Mouse (Mus musculus) midbrain, embryonic 10.5 days (tissue): Measurements from ENCODE around the gene Isyna1. TPM values are rescaled to one million over a fixed set of nuclear protein-coding genes. Genes with fewer than 3 reads are reported as not detected.

Experiments
- DNase-seq: peaks from one replicate; pipeline ENCODE4 v3.0.0-alpha.2; 2017; ENCODE audit warnings: low spot score
- H3K27ac ChIP-seq: fragments of 300-500 bp; sonication (generic); replicated peaks from 2 replicates; pipeline ENCODE4 v1.5.1; 2016; ENCODE audit warnings: mild to moderate bottlenecking
- H3K27me3 ChIP-seq: fragments of 300-500 bp; sonication (generic); 2 replicates; pipeline ENCODE4 v1.6.1; 2016; ENCODE audit warnings: low read depth, mild to moderate bottlenecking; ENCODE audit not compliant: poor library complexity, severe bottlenecking
- H3K36me3 ChIP-seq: fragments of 300-500 bp; sonication (generic); 2 replicates; pipeline ENCODE4 v1.6.1; 2016; ENCODE audit warnings: mild to moderate bottlenecking, moderate library complexity
- H3K4me1 ChIP-seq: fragments of 300-500 bp; sonication (generic); 2 replicates; pipeline ENCODE4 v1.6.1; 2016
- H3K4me3 ChIP-seq: fragments of 300-500 bp; sonication (generic); 2 replicates; pipeline ENCODE4 v1.5.1; 2016; ENCODE audit warnings: mild to moderate bottlenecking, moderate library complexity
- H3K9me3 ChIP-seq: fragments of 300-500 bp; sonication (generic); replicated peaks from 2 replicates; pipeline ENCODE4 v1.6.1; 2016; ENCODE audit warnings: mild to moderate bottlenecking
- WGBS: fragments of 180-500 bp; shearing (Covaris S2); methylation state at CpG from one replicate; pipeline ENCODE4 v1.1.7; 2016; 5-methylcytosine and 5-hydroxymethylcytosine counted together
- polyA plus RNA-seq: library from polyadenylated mRNA; unstranded; fragments of >200 nt; fragmentation: Nextera tagmentation; extraction: Ambion mirVana; gene quantifications from 2 replicates; pipeline ENCODE4 v1.2.1, GENCODE M21; 2016

Isyna1 gene
- polyA plus RNA-seq, 1 experiment from 2014 or later, result 137 TPM

- Histone ChIP-seq H3K27ac (peak overlapping the region; percentile 88), H3K4me3 (peak overlapping the region; percentile 61; the same call in 1 of the 2 replicates), H3K9me3 (peaks cover 7% of the 10 kb centered on the region), H3K4me1 (peaks cover 84% of the 10 kb centered on the region), H3K36me3 (peaks cover 44% of the 10 kb centered on the region), H3K27me3 (peaks cover 60% of the 10 kb centered on the region)
- 80% methylated on average over 12 of the region's 12 CpGs for WGBS
- no peak for DNase-seq
Observed at GRCm38 (mm10) chr8:70599507-70600290, 5.5 kb downstream of the Isyna1 start.

- peak; percentile 71 for DNase-seq
- peaks cover 7% of the 10 kb centered on the region for H3K9me3 ChIP-seq
- WGBS, result 17% methylated on average over 10 of the region's 10 CpGs
- peaks cover 81% of the 10 kb centered on the region for H3K4me1 ChIP-seq
- peak overlapping the region; percentile 48 for H3K4me3 ChIP-seq
- H3K36me3 ChIP-seq, result peaks cover 43% of the 10 kb centered on the region
- H3K27me3 ChIP-seq, result peaks cover 53% of the 10 kb centered on the region
- H3K27ac ChIP-seq, result peak overlapping the region; percentile 88
Observed at GRCm38 (mm10) chr8:70600473-70601270, 6.5 kb downstream of the Isyna1 start.

GRCm38 (mm10) chr8:70601271-70601649 is 7.1 kb downstream of the Isyna1 start:
- Histone ChIP-seq H3K36me3 (peaks cover 38% of the 10 kb centered on the region), H3K27me3 (peaks cover 47% of the 10 kb centered on the region), H3K27ac (peak overlapping the region; percentile 88), H3K4me3 (peak overlapping the region; percentile 48), H3K4me1 (peaks cover 82% of the 10 kb centered on the region), H3K9me3 (peaks cover 7% of the 10 kb centered on the region)
- peak; percentile 97 for DNase-seq
- WGBS, result under 1% methylated on average over 25 of the region's 26 CpGs

GRCm38 (mm10) chr8:70602139-70602811 is 8.1 kb downstream of the Isyna1 start:
- H3K27ac ChIP-seq, result peak overlapping the region; percentile 88
- H3K27me3 ChIP-seq, result peaks cover 43% of the 10 kb centered on the region
- no peak overlapping the region for H3K4me3 ChIP-seq
- 92% methylated on average over 13 of the region's 13 CpGs for WGBS
- DNase-seq, result no peak
- H3K9me3 ChIP-seq, result peaks cover 7% of the 10 kb centered on the region
- H3K4me1 ChIP-seq, result peaks cover 82% of the 10 kb centered on the region
- H3K36me3 ChIP-seq, result peaks cover 27% of the 10 kb centered on the region

- Histone ChIP-seq H3K27ac (peak overlapping the region; percentile 59), H3K9me3 (peaks cover 7% of the 10 kb centered on the region), H3K4me1 (peaks cover 82% of the 10 kb centered on the region), H3K4me3 (no peak overlapping the region), H3K27me3 (peaks cover 38% of the 10 kb centered on the region), H3K36me3 (peaks cover 24% of the 10 kb centered on the region)
- 89% methylated on average over 7 of the region's 7 CpGs for WGBS
- no peak for DNase-seq
Observed at GRCm38 (mm10) chr8:70604558-70604957, 10.4 kb downstream of the Isyna1 start.

GRCm38 (mm10) chr8:70605871-70606779 is 12.0 kb downstream of the Isyna1 start:
- H3K27me3 ChIP-seq, result peaks cover 31% of the 10 kb centered on the region
- H3K4me3 ChIP-seq, result peak overlapping the region; percentile 76; the same call in 1 of the 2 replicates
- H3K4me1 ChIP-seq, result peaks cover 82% of the 10 kb centered on the region
- no peak overlapping the region for H3K27ac ChIP-seq
- peaks cover 7% of the 10 kb centered on the region for H3K9me3 ChIP-seq
- no peak for DNase-seq
- 89% methylated on average over 9 of the region's 9 CpGs for WGBS
- peaks cover 23% of the 10 kb centered on the region for H3K36me3 ChIP-seq

GRCm38 (mm10) chr8:70606780-70607602 is 12.8 kb downstream of the Isyna1 start:
- 70% methylated on average over 18 of the region's 18 CpGs for WGBS
- Histone ChIP-seq H3K36me3 (peaks cover 19% of the 10 kb centered on the region), H3K4me3 (peak overlapping the region; percentile 76), H3K9me3 (peaks cover 3% of the 10 kb centered on the region), H3K27ac (peak overlapping the region; percentile 92; the same call in 1 of the 2 replicates), H3K27me3 (peaks cover 31% of the 10 kb centered on the region), H3K4me1 (peaks cover 82% of the 10 kb centered on the region)
- DNase-seq, result no peak

GRCm38 (mm10) chr8:70607603-70607897 is 13.4 kb downstream of the Isyna1 start:
- DNase-seq, result no peak
- Histone ChIP-seq H3K4me3 (peak overlapping the region; percentile 76), H3K27ac (peak overlapping the region; percentile 92), H3K4me1 (peaks cover 81% of the 10 kb centered on the region), H3K36me3 (peaks cover 14% of the 10 kb centered on the region), H3K27me3 (peaks cover 31% of the 10 kb centered on the region), H3K9me3 (no peaks in the 10 kb centered on the region; the same call in 1 of the 2 replicates)
- 37% methylated on average over 6 of the region's 6 CpGs for WGBS

- peak; percentile 63 for DNase-seq
- Histone ChIP-seq H3K27ac (peak overlapping the region; percentile 92), H3K4me1 (peaks cover 81% of the 10 kb centered on the region), H3K36me3 (peaks cover 8% of the 10 kb centered on the region), H3K27me3 (peaks cover 31% of the 10 kb centered on the region), H3K9me3 (no peaks in the 10 kb centered on the region), H3K4me3 (peak overlapping the region; percentile 76)
- 4% methylated on average over 84 of the region's 84 CpGs for WGBS
Observed at GRCm38 (mm10) chr8:70607898-70608748, 13.9 kb downstream of the Isyna1 start.

GRCm38 (mm10) chr8:70608749-70609367 is 14.7 kb downstream of the Isyna1 start, which contains the start of gene Ssbp4:
Gene Ssbp4 (minus strand): TSS chr8:70608872.
- Histone ChIP-seq H3K27ac (peak within 1 kb of the TSS; percentile 92), H3K4me1 (peaks cover 86% of the 10 kb centered on the region), H3K9me3 (no peaks in the 10 kb centered on the region), H3K27me3 (peaks cover 30% of the 10 kb centered on the region), H3K4me3 (peak within 1 kb of the TSS; percentile 76), H3K36me3 (0 out of 2 replicates have a peak, but pooled peaks cover 7% of the 10 kb centered on the region)
- 8% methylated on average over 26 of the region's 26 CpGs for WGBS
- no peak for DNase-seq
